Mouse (Mus musculus) right cerebral cortex, postnatal 10 days (tissue): ENCODE data around the gene Psg23.
"Not testable (repeated sequence)": the region's sequence is repeated elsewhere in the genome, so short reads cannot be mapped to it uniquely, and the experiment has no call there.

ENCODE experiments used
- DNase-seq, 2 experiments: peaks; one replicate each; pipeline ENCODE4 v3.0.0; 2021; ENCODE audit warnings: low spot score in 2 of 2

Gene Psg23

GRCm38 (mm10) chr7:18616401-18616800 lies at the start of gene Psg23:
Psg23 (minus strand) TSS chr7:18616501.
- DNase-seq = not testable (repeated sequence)

- DNase-seq = not testable (repeated sequence)
These were observed 40.3 kb upstream of the Psg23 start, which contains the start of gene Psg21 for GRCm38 (mm10) chr7:18656625-18657024. Psg21 (minus strand) TSS chr7:18656725.

- not testable (repeated sequence) for DNase-seq
These were observed 10.6 kb upstream of the Psg23 start for GRCm38 (mm10) chr7:18626921-18627320.

GRCm38 (mm10) chr7:18567205-18567604 lies 49.1 kb downstream of the Psg23 start, which contains the start of gene Psg27:
Psg27 (minus strand) TSS chr7:18567305.
- DNase-seq = no peak

GRCm38 (mm10) chr7:18559850-18560249 lies 56.5 kb downstream of the Psg23 start:
- no peak for DNase-seq
